Mouse (Mus musculus): Measurements from ENCODE around the gene Ky. TPM values are rescaled to one million over a fixed set of nuclear protein-coding genes. Genes with fewer than 3 reads are reported as not detected.
A peak's percentile ranks its signal among the peaks of the same experiment; 100 is the strongest.

Gene Ky
- polyA plus RNA-seq, 2 experiments = not detected

GRCm38 (mm10) chr9:102477767-102478450, 27.6 kb upstream of the Ky start:
- no peak for DNase-seq (ENCODE audit: low read depth in 3 of 3, low spot score in 3 of 3)
- Histone ChIP-seq H3K4me2 (ENCODE audit: low read depth) (no peak overlapping the region), H3K4me3 (ENCODE audit: insufficient read depth in 1 of 2, low read depth in 2 of 2, low read length in 2 of 2) (no peak overlapping the region), H3K9me3 (ENCODE audit: control insufficient read depth, low read length) (no peaks in the 10 kb centered on the region), H3K27ac (no peak overlapping the region), H3K4me1 (replicated peaks; ENCODE audit: control insufficient read depth in 2 of 2, insufficient read depth in 2 of 2, low read length in 1 of 2) (no peaks in the 10 kb centered on the region), H3K36me3 (replicated peaks; ENCODE audit: control insufficient read depth, insufficient read depth, low read depth) (no peaks in the 10 kb centered on the region), H3K9ac (replicated peaks) (no peak overlapping the region), H3K27me3 (ENCODE audit: control insufficient read depth, insufficient read depth, low read length) (no peaks in the 10 kb centered on the region)
- ATAC-seq (ENCODE audit: insufficient read depth) = no peak
- WGBS (ENCODE audit: insufficient replicate concordance) = 49% methylated on average over 6 of the region's 6 CpGs
- TF ChIP-seq EP300 (IDR thresholded peaks at IDR 0.05; ENCODE audit: low read depth) (no peak), CTCF (IDR thresholded peaks at IDR 0.05; ENCODE audit: low read depth) (no peak)

DNA sequence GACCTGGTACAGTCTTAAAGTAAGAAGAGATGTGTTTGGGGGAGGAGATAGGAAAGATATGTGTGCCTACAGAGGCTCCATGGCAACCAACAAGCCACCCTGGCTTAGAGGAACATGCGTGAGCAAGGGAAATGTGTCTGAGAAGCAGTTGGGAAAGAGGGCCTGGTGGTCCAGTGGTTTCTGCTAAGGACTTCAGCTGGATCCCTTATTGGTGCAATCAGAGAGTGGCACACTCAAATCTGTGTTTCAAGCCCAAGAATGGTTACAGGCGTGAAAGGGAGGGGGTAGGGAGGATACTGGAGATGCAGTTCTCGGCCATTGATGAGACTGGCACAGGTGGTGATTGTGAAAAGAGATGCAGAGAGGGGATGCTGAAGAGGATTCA, 27.1 kb upstream of the Ky start:
- Histone ChIP-seq H3K4me3 (ENCODE audit: insufficient read depth in 1 of 2, low read depth in 2 of 2, low read length in 2 of 2) (no peak overlapping the region), H3K36me3 (replicated peaks; ENCODE audit: control insufficient read depth, insufficient read depth, low read depth) (no peaks in the 10 kb centered on the region), H3K27me3 (ENCODE audit: control insufficient read depth, insufficient read depth, low read length) (no peaks in the 10 kb centered on the region), H3K9ac (replicated peaks) (no peak overlapping the region), H3K4me1 (replicated peaks; ENCODE audit: control insufficient read depth in 2 of 2, insufficient read depth in 2 of 2, low read length in 1 of 2) (no peaks in the 10 kb centered on the region), H3K9me3 (ENCODE audit: control insufficient read depth, low read length) (no peaks in the 10 kb centered on the region), H3K27ac (no peak overlapping the region), H3K4me2 (ENCODE audit: low read depth) (no peak overlapping the region)
- no peak for ATAC-seq (ENCODE audit: insufficient read depth)
- no peak for TF ChIP-seq EP300 (IDR thresholded peaks at IDR 0.05; ENCODE audit: low read depth)
- TF ChIP-seq CTCF (IDR thresholded peaks at IDR 0.05; ENCODE audit: low read depth) = no peak
- WGBS (ENCODE audit: insufficient replicate concordance) = 55% methylated on average over 3 of the region's 3 CpGs
- no peak for DNase-seq (ENCODE audit: low read depth in 3 of 3, low spot score in 3 of 3)

DNA sequence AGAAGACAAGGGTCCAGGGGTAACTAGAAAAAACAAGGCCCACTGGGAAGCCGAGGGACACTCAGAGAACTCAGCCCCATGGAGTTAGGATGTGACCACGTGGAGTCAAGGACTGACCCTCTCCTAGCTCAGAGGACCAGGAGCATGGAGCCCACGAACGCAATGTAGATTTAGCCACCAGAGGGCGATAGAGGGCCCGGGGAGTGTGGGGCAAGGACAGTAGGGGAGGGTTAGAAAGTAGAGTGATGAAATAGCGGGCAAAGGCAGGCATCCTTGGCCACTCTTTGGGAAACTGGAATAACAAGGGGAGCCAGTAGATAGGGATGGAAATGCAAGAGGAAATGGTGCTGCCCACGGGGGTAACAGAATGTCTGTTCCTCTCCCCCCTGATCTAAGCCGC, 26.5 kb upstream of the Ky start:
- Histone ChIP-seq H3K4me3 (ENCODE audit: insufficient read depth in 1 of 2, low read depth in 2 of 2, low read length in 2 of 2) (no peak overlapping the region), H3K4me2 (ENCODE audit: low read depth) (no peak overlapping the region), H3K9ac (replicated peaks) (no peak overlapping the region), H3K27ac (no peak overlapping the region), H3K27me3 (ENCODE audit: control insufficient read depth, insufficient read depth, low read length) (no peaks in the 10 kb centered on the region), H3K9me3 (ENCODE audit: control insufficient read depth, low read length) (no peaks in the 10 kb centered on the region), H3K4me1 (replicated peaks; ENCODE audit: control insufficient read depth in 2 of 2, insufficient read depth in 2 of 2, low read length in 1 of 2) (no peaks in the 10 kb centered on the region), H3K36me3 (replicated peaks; ENCODE audit: control insufficient read depth, insufficient read depth, low read depth) (no peaks in the 10 kb centered on the region)
- WGBS (ENCODE audit: insufficient replicate concordance) = 33% methylated on average over 9 of the region's 9 CpGs
- no peak for TF ChIP-seq EP300 (IDR thresholded peaks at IDR 0.05; ENCODE audit: low read depth)
- peak; percentile 85 for TF ChIP-seq CTCF (IDR thresholded peaks at IDR 0.05; ENCODE audit: low read depth)
- no peak for DNase-seq (ENCODE audit: low read depth in 3 of 3, low spot score in 3 of 3)
- no peak for ATAC-seq (ENCODE audit: insufficient read depth)

DNA sequence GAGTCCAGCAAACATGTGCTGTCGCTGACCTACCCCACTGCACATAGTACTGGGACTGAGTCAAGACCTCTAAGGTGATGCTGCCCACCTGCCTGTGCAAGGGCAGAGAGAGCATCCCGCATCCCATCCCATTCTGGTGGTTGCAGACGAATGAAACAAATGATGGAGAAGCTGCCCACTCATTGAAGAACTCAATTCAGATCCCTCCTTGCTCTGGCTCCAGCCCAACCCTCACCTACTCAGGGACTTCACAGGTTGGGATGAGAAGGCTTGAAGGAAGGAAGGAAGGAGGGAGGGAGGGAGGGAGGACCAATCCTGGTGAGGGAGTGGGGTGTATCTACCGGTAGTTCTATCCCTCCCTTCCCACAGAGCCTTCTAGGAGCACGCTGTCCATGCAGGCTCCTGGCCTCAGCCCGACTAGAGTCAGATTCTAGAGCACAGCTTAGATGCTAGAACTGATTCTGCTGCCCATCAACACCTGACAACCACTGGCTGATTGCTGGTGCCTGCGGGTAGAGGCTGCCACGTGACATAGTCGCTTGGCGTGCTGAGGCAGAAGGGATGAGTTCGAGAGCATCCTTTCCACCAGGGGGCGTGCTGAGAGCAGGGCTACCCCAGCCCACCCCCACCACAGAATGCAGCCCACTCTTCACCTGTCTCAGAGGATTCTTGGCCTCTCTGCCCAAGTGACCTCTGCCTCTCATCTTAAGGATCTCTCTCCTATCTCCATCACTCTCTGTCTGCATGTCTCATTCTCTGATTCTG, 13.3 kb upstream of the Ky start:
- no peaks in the 10 kb centered on the region for H3K4me1 ChIP-seq (replicated peaks; ENCODE audit: control insufficient read depth in 2 of 2, insufficient read depth in 2 of 2, low read length in 1 of 2)
- H3K9ac ChIP-seq (replicated peaks) = no peak overlapping the region
- no peaks in the 10 kb centered on the region for H3K36me3 ChIP-seq (replicated peaks; ENCODE audit: control insufficient read depth, insufficient read depth, low read depth)
- no peak for ATAC-seq (ENCODE audit: insufficient read depth)
- H3K9me3 ChIP-seq (ENCODE audit: control insufficient read depth, low read length) = no peaks in the 10 kb centered on the region
- no peak overlapping the region for H3K27ac ChIP-seq
- no peak overlapping the region for H3K4me2 ChIP-seq (ENCODE audit: low read depth)
- no peaks in the 10 kb centered on the region for H3K27me3 ChIP-seq (ENCODE audit: control insufficient read depth, insufficient read depth, low read length)
- TF ChIP-seq EP300 (IDR thresholded peaks at IDR 0.05; ENCODE audit: low read depth) = no peak
- TF ChIP-seq CTCF (IDR thresholded peaks at IDR 0.05; ENCODE audit: low read depth) = peak; percentile 44
- H3K4me3 ChIP-seq (ENCODE audit: insufficient read depth in 1 of 2, low read depth in 2 of 2, low read length in 2 of 2) = no peak overlapping the region
- WGBS (ENCODE audit: insufficient replicate concordance) = 29% methylated on average over 12 of the region's 12 CpGs
- DNase-seq (ENCODE audit: low read depth in 3 of 3, low spot score in 3 of 3) = no peak

- Histone ChIP-seq H3K36me3 (replicated peaks; ENCODE audit: control insufficient read depth, insufficient read depth, low read depth) (no peaks in the 10 kb centered on the region), H3K4me2 (ENCODE audit: low read depth) (no peak overlapping the region), H3K9me3 (ENCODE audit: control insufficient read depth, low read length) (no peaks in the 10 kb centered on the region), H3K27ac (no peak overlapping the region), H3K4me1 (replicated peaks; ENCODE audit: control insufficient read depth in 2 of 2, insufficient read depth in 2 of 2, low read length in 1 of 2) (no peaks in the 10 kb centered on the region), H3K27me3 (ENCODE audit: control insufficient read depth, insufficient read depth, low read length) (no peaks in the 10 kb centered on the region), H3K4me3 (ENCODE audit: insufficient read depth in 1 of 2, low read depth in 2 of 2, low read length in 2 of 2) (no peak overlapping the region), H3K9ac (replicated peaks) (no peak overlapping the region)
- DNase-seq (ENCODE audit: low read depth in 3 of 3, low spot score in 3 of 3) (no peak), ATAC-seq (ENCODE audit: insufficient read depth) (no peak)
- 30% methylated on average over 4 of the region's 4 CpGs for WGBS (ENCODE audit: insufficient replicate concordance)
- TF ChIP-seq EP300 (IDR thresholded peaks at IDR 0.05; ENCODE audit: low read depth) (no peak), CTCF (IDR thresholded peaks at IDR 0.05; ENCODE audit: low read depth) (no peak)
Observed at GRCm38 (mm10) chr9:102493044-102493443, 12.5 kb upstream of the Ky start.

Data from liver, embryonic 14.5 days (tissue).